Mouse (Mus musculus): ENCODE measurements at regions not wholly inside any gene's neighbourhood (a gene's known extent, or its start where the extent isn't known, plus 50 kb on each side); places are given as distances from the start of the nearest gene placed in this dataset.

GRCm38 (mm10) chr4:142772751-142773455 lies 439.9 kb downstream of the Prdm2 start:
- DNase-seq: peak; percentile 45

GRCm38 (mm10) chr4:142771520-142772150 lies 441.2 kb downstream of the Prdm2 start:
- DNase-seq: no peak

DNA sequence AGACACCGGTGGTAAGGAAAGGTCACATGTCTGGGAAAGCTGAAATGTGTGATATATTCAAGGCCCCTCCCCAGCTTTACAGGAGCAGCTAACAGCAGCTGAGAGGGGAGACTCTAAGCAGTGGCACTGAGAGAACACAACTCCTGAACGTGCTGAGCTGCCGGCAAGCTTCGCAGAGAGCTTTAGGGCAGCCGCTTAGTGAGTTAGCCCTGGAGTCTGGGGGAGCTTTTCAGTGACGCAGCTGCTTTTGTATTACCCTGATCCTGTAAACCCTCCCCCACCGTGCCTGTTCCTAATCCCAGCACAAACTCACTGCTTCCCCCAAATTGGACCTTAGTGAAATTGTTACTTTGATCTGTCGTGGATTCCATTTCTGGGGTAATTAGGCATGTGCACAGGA lies 442.6 kb downstream of the Prdm2 start:
- no peak for DNase-seq

DNA sequence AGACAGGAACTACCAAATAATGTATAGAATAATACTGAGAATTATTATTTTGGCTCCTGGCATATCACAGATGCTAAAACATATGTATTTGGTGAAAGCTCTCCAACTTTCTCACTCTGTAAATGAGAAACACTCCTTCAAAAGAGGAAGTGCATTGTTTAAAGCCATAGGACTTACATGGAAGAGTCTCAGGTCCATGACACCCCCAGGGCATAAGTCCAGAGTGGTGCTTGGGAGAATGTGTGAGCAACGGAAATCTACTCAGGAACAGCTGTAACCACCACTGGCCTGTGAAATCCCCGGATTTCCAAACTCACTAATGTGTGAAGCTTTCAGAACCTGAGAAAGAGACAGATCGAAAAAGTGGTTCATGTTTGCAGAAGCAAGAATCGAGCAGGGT lies 445.1 kb downstream of the Prdm2 start:
- DNase-seq: no peak

DNA sequence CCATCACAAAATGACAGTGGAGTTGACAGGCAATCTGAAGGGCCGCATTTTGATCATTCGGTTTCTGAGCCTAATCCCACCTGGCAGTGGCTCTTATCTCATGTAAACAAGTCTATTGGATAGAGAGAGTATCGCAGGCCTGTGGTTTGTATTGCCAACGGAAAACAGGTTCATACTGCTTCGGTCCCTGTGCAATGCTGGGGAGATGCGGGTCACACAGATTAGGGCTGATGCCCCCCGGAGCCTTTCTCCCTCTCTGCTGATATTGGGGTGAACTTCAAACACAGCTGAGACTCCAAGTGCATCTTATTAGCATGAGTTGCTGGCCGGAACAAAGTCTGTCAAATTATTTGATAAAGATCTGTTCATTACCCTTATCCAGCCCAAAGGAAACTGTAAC lies 451.2 kb downstream of the Prdm2 start:
- DNase-seq: no peak

DNA sequence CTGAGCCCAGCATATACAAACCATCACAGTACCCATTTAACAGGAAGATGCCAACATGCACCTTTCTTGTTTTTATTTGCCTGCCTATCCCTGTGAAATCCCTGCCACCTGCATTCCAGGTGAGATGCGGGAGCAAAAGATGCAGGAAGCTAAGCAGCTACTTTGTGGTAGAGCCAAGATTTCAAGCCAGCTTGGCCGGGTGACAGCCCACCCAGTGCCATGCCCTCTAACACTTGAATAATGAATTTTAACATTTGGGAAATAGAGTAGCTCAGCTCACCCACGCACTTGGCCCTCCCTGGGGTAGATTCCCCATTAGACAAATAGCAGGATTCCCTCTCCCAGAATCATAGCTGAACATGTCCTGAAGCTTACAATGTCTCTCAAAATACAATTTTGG lies 454.7 kb downstream of the Prdm2 start:
- no peak for DNase-seq

- no peak for DNase-seq
Measured at GRCm38 (mm10) chr4:142756332-142756731, 456.5 kb downstream of the Prdm2 start.

- DNase-seq: no peak
Measured at GRCm38 (mm10) chr4:142749918-142750317, 462.9 kb downstream of the Prdm2 start.

DNA sequence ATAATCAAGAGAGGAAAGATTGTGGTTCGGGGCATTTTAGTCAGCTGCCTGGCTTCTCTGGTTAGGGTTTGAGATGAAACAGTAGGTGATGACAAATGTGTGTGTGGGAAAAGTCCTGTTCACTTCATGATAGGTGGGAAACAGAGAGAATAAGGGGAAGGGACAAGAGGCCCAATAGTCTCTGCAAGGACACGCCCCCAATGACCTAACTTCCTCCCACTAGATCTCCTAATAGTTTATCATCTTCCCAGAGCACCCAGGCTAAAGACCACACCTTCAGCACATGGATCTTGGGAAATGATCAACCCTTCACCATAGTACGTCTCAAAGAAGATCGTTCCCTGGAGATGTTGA lies 484.3 kb upstream of the Kazn start:
- no peak for DNase-seq

DNA sequence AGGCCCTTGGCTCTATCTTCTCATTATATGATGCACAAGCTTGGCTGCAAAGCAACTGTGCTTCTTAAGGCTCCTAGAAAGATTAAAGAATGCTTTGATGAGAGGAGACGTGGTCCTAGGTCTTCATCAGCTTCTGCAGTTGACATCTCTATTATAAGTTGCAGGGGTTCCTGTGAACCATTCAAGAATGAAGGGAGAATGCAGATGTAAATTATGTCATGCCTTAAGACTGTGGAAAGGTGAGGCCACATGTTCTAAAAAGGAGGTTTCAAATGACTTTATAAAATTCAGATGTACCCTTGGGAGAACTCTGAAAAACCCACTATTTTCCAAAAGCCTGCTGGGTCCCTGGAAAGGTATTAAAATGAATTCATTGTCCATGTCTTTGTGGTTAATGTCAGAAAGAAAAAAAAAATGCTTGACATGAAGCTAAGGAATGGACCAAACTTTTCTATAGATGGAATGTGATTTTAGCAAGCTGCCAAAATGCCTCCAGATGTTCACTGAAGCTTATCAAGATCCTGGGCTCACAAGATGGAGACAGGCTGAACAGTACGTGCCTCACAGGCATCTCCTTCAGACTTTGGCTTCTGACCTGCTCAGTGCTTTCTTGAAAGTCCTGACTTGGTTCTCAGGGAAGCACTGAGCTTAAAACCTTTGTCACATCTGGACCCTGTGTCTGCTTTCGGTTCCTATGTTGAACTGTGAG lies 483.8 kb upstream of the Kazn start:
- no peak for DNase-seq

DNA sequence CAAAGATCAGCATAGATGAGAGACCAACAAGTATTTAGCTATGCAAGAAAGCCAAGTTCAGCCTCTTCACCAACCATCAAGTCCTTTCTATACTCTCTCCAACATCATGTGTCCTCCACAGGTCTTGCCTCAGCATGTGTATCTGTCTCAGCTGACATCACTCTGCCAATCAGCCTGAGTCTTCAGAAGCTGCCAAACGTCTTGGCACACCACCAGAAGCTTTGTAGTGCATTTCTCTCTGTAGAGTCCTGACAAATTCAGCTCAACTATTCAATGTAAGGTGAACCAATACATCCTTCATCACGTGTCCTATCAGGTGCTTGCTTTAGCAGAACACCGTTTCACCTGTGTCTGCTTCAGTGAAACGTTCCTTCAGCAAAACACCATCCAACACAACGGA lies 462.4 kb upstream of the Kazn start:
- no peak for DNase-seq

DNA sequence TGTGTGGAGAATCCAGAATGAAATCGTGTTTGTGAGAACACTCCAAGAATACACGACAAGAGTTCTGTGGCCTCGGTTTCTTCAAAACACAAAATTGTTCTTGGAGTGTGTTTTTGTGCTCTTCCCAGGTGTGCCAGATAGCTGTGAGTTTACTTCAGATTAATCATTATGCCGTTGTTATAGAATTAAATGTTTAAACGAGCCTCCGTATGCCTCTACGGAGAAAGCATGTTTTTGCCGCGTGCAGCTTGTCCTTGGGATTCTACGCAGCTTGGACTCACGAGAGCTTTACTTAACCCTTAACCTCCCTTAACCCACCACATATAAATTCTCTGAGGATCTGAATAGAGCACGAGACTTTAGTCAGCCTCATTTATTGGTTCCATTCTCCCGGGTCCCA lies 455.7 kb upstream of the Kazn start:
- DNase-seq: no peak

- no peak for DNase-seq
Measured at GRCm38 (mm10) chr4:142688241-142688640, 449.0 kb upstream of the Kazn start.

GRCm38 (mm10) chr4:142677426-142677825 lies 438.2 kb upstream of the Kazn start:
- DNase-seq: no peak

DNA sequence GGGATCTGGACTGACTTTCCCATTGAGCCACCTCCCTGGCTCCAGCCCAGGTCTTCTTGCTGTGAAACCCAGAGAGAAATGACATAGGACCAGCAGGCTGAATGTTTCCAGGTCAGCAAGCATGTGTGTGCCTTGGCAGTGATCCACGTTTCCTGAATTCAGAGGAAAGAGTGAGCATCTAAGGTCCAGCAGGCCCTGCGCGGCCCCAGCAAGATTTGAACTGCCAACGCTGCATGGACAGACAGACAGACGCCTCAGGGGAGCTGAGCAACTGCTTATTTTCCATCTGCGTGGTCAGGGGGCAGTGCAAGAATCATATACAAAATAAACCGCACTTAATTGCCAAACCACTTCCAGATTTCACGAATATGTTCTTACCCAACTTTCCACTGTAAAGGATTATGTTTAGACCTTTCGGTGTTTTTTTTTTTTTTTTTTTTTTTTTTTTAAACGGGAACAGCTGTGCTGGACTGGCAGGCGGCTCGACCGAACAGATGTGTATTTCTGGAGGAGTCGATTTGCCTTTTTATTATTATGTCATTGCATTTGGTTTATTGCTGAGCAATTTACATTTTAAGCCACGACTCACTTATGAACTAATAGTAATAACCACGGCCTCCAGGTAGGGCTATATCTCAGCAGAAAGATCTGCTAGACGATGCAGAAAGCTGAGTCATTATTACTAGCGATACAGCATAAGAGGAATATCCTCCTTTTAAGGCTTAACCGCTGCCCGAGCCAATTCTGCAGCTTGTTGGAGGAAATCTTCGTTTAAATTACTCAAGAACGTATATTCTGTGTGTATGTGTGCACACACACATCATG lies 435.7 kb upstream of the Kazn start:
- DNase-seq: peak; percentile 58

DNA sequence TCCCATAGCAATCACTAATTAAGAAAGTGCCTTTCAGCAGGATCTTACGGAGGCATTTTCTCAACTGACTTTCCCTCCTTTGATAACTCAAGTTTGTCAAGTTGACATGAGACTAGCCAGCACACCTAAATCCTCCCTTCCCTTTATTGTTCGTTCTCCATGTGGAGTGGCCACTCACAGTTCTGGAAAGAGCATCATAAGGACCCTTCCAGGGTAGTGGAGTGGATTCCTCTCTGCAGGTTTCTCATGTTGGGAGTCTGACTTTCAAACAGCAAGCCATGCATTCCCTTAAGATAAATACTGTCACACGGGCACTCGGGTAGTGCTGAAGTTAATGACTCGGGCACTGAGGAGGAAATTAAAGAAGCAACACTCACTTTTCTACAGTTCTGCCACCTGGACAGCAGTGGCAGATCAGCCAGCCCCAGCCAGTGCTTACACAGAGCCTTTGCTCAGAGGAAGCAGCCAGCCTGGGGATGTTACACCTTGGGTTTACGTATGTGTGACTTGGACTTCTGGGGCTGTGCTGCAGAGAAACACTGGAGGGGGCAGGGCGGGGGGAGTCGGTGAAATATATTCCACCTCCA lies 432.8 kb upstream of the Kazn start:
- no peak for DNase-seq

GRCm38 (mm10) chr4:142664781-142665180 lies 425.6 kb upstream of the Kazn start:
- no peak for DNase-seq

GRCm38 (mm10) chr4:142658156-142658555 lies 419.0 kb upstream of the Kazn start:
- no peak for DNase-seq

GRCm38 (mm10) chr4:142641069-142641468 lies 401.9 kb upstream of the Kazn start:
- DNase-seq: no peak

DNA sequence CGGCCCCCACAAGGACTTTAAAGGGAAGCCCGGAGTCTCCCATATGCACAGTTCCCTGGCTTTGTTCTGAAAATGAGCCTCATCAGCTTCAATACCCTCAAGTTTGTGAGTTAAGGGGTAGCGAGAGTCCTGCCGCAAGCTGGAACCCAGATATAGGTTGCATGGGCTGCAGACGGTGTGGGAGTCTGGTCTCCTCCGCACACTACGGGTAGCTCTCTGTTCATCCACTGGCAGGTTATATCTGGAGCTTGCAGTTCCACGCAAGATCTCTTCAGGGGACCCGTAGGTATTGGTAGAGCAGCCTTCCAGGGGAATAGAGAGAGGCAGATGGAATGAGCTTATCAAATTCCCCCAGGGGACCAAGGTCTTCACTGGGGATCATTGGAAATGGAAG lies 400.1 kb upstream of the Kazn start:
- no peak for DNase-seq

DNA sequence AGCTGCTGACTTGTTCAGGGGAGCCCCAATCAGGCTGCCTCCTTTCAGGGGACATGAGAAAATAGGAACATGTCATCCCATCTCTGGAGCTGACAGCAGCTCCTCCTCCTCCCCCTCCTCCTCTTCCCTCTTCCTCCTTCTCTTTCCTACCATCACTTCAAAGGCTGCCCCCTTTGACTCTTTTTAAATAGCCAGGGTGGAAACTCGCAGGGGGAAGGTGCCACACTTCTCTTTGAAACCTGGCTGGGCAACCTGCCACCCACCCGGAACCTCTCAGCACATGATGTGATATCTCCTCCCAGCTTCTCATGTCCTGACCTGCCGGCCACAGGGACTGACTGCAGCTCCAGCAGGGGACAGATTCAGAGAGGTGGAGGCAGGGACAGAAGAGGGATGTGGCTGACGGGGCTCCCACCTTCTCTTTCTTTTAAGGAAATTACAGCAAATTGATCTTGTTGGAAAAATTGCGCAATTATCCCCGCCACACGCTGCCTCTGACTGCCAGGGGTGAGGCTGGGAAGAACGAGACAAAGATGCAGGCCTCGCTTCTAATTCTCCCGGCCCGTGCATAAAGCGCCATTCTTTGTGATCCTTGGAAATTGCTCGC lies 399.6 kb upstream of the Kazn start:
- DNase-seq: no peak

DNA sequence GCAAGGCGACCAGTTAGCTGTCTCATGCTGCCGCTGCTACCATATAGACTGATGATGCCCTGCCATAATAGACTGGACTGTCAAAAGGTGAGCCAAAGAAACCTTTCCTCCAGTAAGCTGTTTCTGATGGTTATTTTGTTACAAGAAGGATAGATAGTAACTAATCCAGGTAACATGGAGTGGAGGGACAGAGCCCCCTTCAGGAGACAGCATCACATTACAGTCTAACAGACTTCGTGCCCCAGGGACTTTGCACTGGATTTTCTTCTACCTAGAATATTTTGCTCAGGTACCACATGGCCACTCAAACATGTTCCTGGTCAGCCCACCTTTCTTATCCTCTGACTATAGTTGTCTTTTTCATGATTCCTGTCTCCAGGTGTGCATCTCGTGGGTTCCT lies 398.9 kb upstream of the Kazn start:
- DNase-seq: no peak

DNA sequence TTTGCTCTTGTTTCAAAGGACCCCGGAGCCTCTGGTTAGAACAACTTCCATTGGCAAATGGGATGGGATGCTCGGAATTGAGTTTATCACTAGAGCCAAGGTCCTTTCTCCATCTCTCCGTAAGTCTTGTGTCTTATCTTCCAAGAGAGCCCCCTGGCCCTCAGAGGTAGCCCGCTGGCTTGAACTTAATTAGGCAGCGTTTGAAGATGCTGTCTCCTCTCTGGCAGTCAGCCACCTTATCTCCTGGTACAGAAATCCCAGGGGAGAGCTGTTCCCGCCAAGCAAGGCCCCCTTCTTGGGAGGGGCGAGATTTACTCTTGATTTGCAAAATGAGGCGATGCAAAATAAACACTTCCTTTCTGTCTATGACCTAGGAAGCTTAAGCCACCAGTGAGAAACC lies 395.2 kb upstream of the Kazn start:
- DNase-seq: no peak

Data from cerebellum, adult 11 months (tissue).